Comparison of ENCODE assay signal across 15 mouse cellular contexts in genomic region chr13:60435333-60435732, GRCm38 (mm10).
DNase-seq lines count a peak whose midpoint lies in the region; ATAC-seq and TF ChIP-seq lines count a peak whose summit lies in the region.
"Had no signal": no experiment of that assay in that cellular context is flagged by ENCODE, and none has a peak within 500 bp of the region (broad histone marks: within the 10 kb centered on the region; RNA-seq: fewer than 3 reads in every experiment).

No protein-coding gene starts in this region.

- H3K4me1 ChIP-seq in liver, embryonic 12.5 days, result peaks cover 4% of the 10 kb centered on the region; the same call in 1 of the 2 replicates
- peaks cover 40% of the 10 kb centered on the region for H3K4me1 ChIP-seq in limb, embryonic 12.5 days (replicated peaks)
- H3K4me1 ChIP-seq in stomach, postnatal 0 days (replicated peaks; ENCODE audit: control insufficient read depth, insufficient read depth), result no peaks in the 10 kb centered on the region
- no peaks in the 10 kb centered on the region for H3K4me1 ChIP-seq in midbrain, embryonic 15.5 days
- H3K4me1 ChIP-seq: hindbrain, embryonic 10.5 days had no signal

- H3K27me3 ChIP-seq in liver, embryonic 12.5 days (replicated peaks), result no peaks in the 10 kb centered on the region; the same call in 1 of the 2 replicates
- no peaks in the 10 kb centered on the region for H3K27me3 ChIP-seq in limb, embryonic 12.5 days
- no peaks in the 10 kb centered on the region for H3K27me3 ChIP-seq in stomach, postnatal 0 days (ENCODE audit: control insufficient read depth, insufficient read depth, low read length)
- no peaks in the 10 kb centered on the region for H3K27me3 ChIP-seq in midbrain, embryonic 15.5 days (replicated peaks)
- H3K27me3 ChIP-seq: neural tube, embryonic 13.5 days had no signal

- TF ChIP-seq CTCF in gastrocnemius, adult 2 months (IDR thresholded peaks at IDR 0.05), result no peak
- TF ChIP-seq CTCF in stomach, postnatal 0 days (IDR thresholded peaks at IDR 0.05; ENCODE audit: low read depth), result no peak

- no peaks in the 10 kb centered on the region for H3K36me3 ChIP-seq in liver, embryonic 12.5 days
- H3K36me3 ChIP-seq in limb, embryonic 12.5 days, result no peaks in the 10 kb centered on the region
- H3K36me3 ChIP-seq in stomach, postnatal 0 days (ENCODE audit: control insufficient read depth, insufficient read depth, low read length), result no peaks in the 10 kb centered on the region
- no peaks in the 10 kb centered on the region for H3K36me3 ChIP-seq in midbrain, embryonic 15.5 days (replicated peaks)
- H3K36me3 ChIP-seq: hindbrain, embryonic 10.5 days; neural tube, embryonic 13.5 days had no signal

- DNase-seq in gastrocnemius, adult 2 months, result no peak
- DNase-seq in gastrocnemius, postnatal 4 days (ENCODE audit: low spot score in 2 of 2), result no peak
- DNase-seq in liver, result no peak
- no peak for DNase-seq in stomach, postnatal 0 days (ENCODE audit: low spot score)
- DNase-seq in thymus, postnatal 4 days, result no peak
- DNase-seq: cerebellum, adult 11-12 months; gastrocnemius, postnatal 25 days; kidney, adult 8-10 months; midbrain, embryonic 14.5 days had no signal

- 42% methylated on average over 5 of the region's 5 CpGs for WGBS in liver, embryonic 12.5 days (ENCODE audit: insufficient replicate concordance)
- WGBS in limb, embryonic 12.5 days, result 22% methylated on average over 5 of the region's 5 CpGs
- WGBS in stomach, postnatal 0 days, result 11% methylated on average over 5 of the region's 5 CpGs
- WGBS in midbrain, embryonic 15.5 days, result 86% methylated on average over 5 of the region's 5 CpGs

- no peak overlapping the region for H3K4me3 ChIP-seq in gastrocnemius, adult 2 months
- H3K4me3 ChIP-seq in liver, embryonic 12.5 days, result no peak overlapping the region
- H3K4me3 ChIP-seq in limb, embryonic 12.5 days (replicated peaks), result no peak overlapping the region
- H3K4me3 ChIP-seq in stomach, postnatal 0 days (ENCODE audit: low read depth, low read length), result no peak overlapping the region
- H3K4me3 ChIP-seq in midbrain, embryonic 15.5 days, result no peak overlapping the region
- H3K4me3 ChIP-seq: hindbrain, embryonic 10.5 days; neural tube, embryonic 13.5 days had no signal

- peak; percentile 52 for ATAC-seq in liver, embryonic 12.5 days
- ATAC-seq in limb, embryonic 12.5 days (ENCODE audit: insufficient number of reproducible peaks, insufficient read depth, low FRiP score, low TSS enrichment, low read depth), result no peak
- ATAC-seq in stomach, postnatal 0 days (ENCODE audit: low FRiP score, low TSS enrichment), result peak; percentile 38; the same call in 1 of the 2 replicates
- no peak for ATAC-seq in midbrain, embryonic 15.5 days (replicated peaks)
- ATAC-seq: forebrain, embryonic 16.5 days had no signal

- H3K27ac ChIP-seq in gastrocnemius, adult 2 months, result peak overlapping the region; percentile 4; the same call in 1 of the 2 replicates
- H3K27ac ChIP-seq in liver, embryonic 12.5 days, result no peak overlapping the region
- peak overlapping the region; percentile 97 for H3K27ac ChIP-seq in limb, embryonic 12.5 days
- peak overlapping the region; percentile 71 for H3K27ac ChIP-seq in stomach, postnatal 0 days (replicated peaks)
- no peak overlapping the region for H3K27ac ChIP-seq in midbrain, embryonic 15.5 days
- H3K27ac ChIP-seq: neural tube, embryonic 13.5 days had no signal

- intact Hi-C loops in gastrocnemius, adult 2 months (cut with DNase I), result no loop called here

- no peak overlapping the region for H3K9ac ChIP-seq in liver, embryonic 12.5 days
- no peak overlapping the region for H3K9ac ChIP-seq in limb, embryonic 12.5 days (replicated peaks)
- no peak overlapping the region for H3K9ac ChIP-seq in stomach, postnatal 0 days (ENCODE audit: low read length)
- no peak overlapping the region for H3K9ac ChIP-seq in midbrain, embryonic 15.5 days
- H3K9ac ChIP-seq: neural tube, embryonic 13.5 days had no signal

- no peak overlapping the region for H3K4me2 ChIP-seq in liver, embryonic 12.5 days
- no peak overlapping the region for H3K4me2 ChIP-seq in limb, embryonic 12.5 days
- H3K4me2 ChIP-seq in stomach, postnatal 0 days (replicated peaks; ENCODE audit: low read depth), result no peak overlapping the region
- H3K4me2 ChIP-seq in midbrain, embryonic 15.5 days, result no peak overlapping the region
- H3K4me2 ChIP-seq: neural tube, embryonic 13.5 days had no signal

- H3K9me3 ChIP-seq in liver, embryonic 12.5 days (replicated peaks), result no peaks in the 10 kb centered on the region
- 0 out of 2 replicates have a peak, but pooled peaks cover 3% of the 10 kb centered on the region for H3K9me3 ChIP-seq in limb, embryonic 12.5 days
- no peaks in the 10 kb centered on the region for H3K9me3 ChIP-seq in stomach, postnatal 0 days (ENCODE audit: control insufficient read depth, low read length)
- no peaks in the 10 kb centered on the region for H3K9me3 ChIP-seq in midbrain, embryonic 15.5 days

- no peak for TF ChIP-seq EP300 in stomach, postnatal 0 days (optimal IDR thresholded peaks at IDR 0.05)

Comparison
In these comparisons a context has a peak if more than half of its experiments do, and no peak if none do; other contexts are left out.
1. H3K27ac ChIP-seq: peak in gastrocnemius, adult 2 months (single experiment), limb, embryonic 12.5 days (single experiment) and stomach, postnatal 0 days (single experiment); none in liver, embryonic 12.5 days (single experiment) and midbrain, embryonic 15.5 days (single experiment).
2. ATAC-seq: peak in liver, embryonic 12.5 days (single experiment) and stomach, postnatal 0 days (single experiment); none in limb, embryonic 12.5 days (single experiment) and midbrain, embryonic 15.5 days (single experiment).